Mouse (Mus musculus) thymus, adult 2 months (tissue): ENCODE measurements at regions not wholly inside any gene's neighbourhood (a gene's known extent, or its start where the extent isn't known, plus 50 kb on each side); places are given as distances from the start of the nearest gene placed in this dataset.

ENCODE experiments used
- CTCF ChIP-seq: fragments of 200-500 bp; IDR thresholded peaks from 2 replicates; pipeline ENCODE4 v1.5.1; 2012; ENCODE audit warnings: mild to moderate bottlenecking, control low read depth, low read length, moderate library complexity, borderline replicate concordance; ENCODE audit not compliant: control insufficient read depth, poor library complexity, insufficient read depth; ENCODE audit errors: extremely low read depth
- POLR2A ChIP-seq: fragments of 200-500 bp; IDR thresholded peaks from 2 replicates; pipeline ENCODE4 v1.6.1; 2012; ENCODE audit warnings: mild to moderate bottlenecking, low read length, control low read depth, moderate library complexity; ENCODE audit not compliant: control insufficient read depth, poor library complexity, insufficient read depth; ENCODE audit errors: extremely low read depth

DNA sequence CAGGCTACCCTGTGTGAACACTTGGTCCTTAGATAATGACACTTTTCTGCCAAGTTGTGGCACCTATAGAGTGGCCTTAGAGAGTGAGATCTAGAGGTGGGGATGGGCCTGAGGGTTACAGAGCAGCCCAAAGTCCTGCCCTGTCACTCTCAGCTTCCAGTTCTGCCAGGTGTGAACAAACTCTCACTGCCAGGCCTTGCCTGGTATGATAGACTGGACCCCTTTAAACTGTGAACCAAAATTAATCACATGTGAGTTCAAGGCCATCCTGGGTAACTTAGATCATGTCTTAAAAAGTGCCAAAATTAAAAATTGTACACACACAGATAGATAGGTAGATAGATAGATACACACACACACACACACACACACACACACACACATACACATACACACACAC is 271.0 kb downstream of the Hlx start:
- no peak for TF ChIP-seq CTCF
- no peak for TF ChIP-seq POLR2A
